Mouse (Mus musculus) 3134 (cell line): ENCODE measurements around the gene Drd1.

Experiments
- DNase-seq: peaks from one replicate; pipeline ENCODE4 v3.0.0-alpha.2; 2011; ENCODE audit warnings: low spot score; ENCODE audit not compliant: insufficient read length; ENCODE audit errors: extremely low read depth

Drd1 gene

GRCm38 (mm10) chr13:54055448-54055861 is at the start of gene Drd1:
Drd1 (minus strand) TSS chr13:54055705.
- peak; percentile 11 for DNase-seq

- no peak for DNase-seq
Measured at GRCm38 (mm10) chr13:54103866-54104265, 48.4 kb upstream of the Drd1 start.

- DNase-seq, result no peak
Measured at GRCm38 (mm10) chr13:54103271-54103670, 47.8 kb upstream of the Drd1 start.

DNA sequence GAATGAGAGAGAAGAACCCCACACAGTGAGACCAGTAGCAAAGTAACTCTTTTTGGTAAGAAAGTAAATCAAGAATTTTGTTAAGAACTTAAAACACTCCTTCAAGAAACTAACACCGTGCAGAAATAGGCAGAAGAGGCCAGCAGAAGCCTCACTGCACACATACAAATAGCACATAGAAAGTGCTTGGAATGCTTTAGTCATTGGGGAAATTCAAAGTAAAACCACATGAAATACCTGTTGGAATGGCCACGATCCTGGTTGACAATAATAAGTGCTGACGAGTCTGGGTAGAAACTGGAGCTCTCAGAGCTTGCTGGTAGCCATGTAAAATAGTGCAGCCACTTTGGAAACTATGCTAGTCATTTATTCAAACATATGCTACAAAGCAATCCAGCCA is 46.6 kb upstream of the Drd1 start:
- DNase-seq, result no peak

DNA sequence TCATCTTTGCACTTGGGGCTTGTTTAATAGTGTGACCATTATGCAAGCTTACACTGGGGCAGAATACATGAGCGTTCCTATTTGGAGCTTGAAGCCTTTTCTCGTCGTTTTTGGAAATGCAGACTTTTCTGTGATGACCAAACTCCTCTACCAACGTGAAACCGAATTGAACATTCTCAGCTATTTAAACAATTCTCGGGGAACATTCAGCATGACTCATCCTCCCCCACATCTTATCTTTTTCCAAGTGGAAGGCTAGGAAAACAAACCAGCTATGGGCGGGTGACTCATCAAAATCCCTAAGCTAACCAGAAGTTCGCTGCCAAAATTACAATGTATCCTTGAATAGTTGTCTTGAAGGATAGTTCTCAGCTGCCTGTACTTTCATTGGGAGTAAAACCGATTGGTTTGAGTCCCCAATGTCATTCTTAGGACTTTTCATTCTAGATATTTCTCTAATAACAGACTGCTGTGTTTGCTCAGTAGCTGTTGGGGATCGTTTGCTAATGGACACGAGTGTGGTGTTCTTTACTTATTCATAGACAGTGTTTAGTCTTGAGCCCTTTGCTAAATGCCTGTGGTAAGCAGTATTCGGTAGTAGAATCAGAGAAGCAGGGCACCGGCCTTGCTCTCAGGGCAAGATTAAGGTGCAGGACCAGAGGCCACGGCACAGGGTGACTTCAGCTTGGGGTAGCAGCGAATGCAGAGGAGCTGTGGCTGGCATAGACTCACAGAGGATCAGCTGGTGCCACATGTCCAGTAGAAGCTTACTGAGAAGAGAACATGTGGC is 45.7 kb upstream of the Drd1 start:
- DNase-seq, result peak; percentile 56

- DNase-seq, result no peak
Measured at GRCm38 (mm10) chr13:54097797-54098196, 42.3 kb upstream of the Drd1 start.

DNA sequence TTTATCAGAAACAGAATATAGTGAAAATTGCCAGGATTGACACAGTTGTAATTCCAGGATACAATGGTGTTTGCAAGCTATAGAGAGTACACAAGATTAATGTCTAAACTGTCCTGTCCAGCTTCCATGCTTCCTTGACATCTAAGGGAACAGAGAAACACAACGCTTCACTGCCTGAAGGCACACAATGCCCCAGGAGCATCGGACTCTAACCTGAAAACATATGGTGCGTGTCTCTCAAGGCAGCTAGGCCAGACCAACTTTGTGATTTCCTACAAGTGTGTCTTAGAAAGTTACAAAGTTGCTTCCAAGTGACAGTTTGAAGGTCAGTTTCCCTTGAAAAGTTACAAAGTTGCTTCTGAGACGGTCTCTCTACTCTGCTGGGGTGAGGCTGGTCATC is 41.7 kb upstream of the Drd1 start:
- no peak for DNase-seq

DNA sequence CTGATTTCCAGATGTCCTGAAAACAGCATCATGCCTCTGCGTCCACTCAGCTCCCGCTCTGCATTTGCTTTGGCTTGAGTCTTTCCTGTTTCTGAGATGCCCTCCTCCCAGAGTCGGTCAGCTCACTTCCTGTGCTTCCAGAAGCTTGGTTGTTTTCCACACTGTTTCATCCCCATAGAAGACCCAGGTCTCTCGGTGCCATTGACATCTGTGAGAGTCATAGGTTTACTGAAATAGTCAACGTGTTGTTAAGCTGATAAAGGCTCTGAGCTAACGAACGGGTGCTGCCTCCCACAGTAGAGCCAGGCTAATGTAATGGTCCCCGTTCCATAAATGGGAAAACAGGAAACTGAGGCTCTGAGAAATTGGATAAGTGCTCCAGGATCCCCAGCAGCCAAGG is 40.2 kb upstream of the Drd1 start:
- no peak for DNase-seq

DNA sequence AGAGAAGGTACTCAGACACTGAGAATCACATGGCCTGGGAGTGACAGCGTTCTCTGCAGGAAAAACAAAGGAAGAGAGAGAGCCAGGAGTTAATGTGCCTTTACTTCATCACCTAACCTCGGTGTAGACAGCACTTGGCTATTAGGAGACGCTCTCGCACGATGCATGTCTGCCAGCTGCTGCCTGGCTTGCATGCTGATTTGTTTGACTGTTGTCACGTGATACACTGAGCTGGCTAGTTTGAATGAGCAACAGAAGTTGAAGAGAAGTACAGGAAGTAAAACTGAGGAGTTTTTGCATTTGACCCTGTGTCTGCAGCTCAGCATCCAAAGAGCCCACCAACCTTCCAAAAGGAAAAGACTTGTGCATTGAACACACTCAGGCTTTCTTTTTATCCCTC is 39.5 kb upstream of the Drd1 start:
- DNase-seq, result no peak

DNA sequence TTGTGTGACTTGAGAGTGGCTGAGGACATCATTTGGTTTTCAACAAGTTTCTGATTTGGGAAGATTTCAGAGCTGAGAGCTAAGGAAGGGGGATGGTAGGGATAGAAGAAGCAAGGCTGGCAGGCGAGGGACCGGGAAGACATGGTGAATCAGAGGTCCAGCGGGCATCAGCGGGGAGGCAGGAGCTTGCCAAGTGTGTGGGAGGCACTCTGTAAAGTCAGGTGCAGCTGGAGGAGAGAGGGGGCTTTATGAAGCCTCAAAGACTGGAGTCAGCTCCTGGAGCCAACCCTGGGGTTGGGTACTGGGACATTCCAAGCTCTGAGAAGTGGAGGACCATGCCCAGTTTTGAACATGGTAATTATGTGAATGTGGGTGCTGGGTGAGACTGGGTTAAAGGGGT is 38.8 kb upstream of the Drd1 start:
- DNase-seq, result no peak

GRCm38 (mm10) chr13:54091719-54092118 is 36.2 kb upstream of the Drd1 start:
- no peak for DNase-seq

- DNase-seq, result no peak
Measured at GRCm38 (mm10) chr13:54085266-54085665, 29.8 kb upstream of the Drd1 start.

- DNase-seq, result no peak
Measured at GRCm38 (mm10) chr13:54084826-54085225, 29.3 kb upstream of the Drd1 start.

DNA sequence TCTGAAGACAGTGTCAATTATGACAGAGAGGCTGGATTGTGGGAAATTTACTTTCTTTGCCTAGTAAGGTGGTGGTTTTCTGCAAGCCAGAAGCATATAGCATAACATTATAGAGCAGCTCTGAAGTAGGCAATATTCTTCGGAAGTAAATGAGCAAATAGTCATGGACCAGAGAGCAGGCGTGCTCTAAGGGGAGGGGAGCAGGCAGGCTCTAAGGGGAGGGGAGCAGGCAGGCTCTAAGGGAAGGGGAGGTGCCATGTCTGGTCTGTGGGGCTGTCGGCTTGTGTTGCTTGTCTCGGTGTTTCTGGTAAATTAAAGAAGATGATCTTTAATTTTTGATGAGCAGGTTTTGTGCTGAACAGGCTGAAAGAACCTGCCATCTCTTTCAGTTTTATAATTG is 28.7 kb upstream of the Drd1 start:
- DNase-seq, result no peak

- no peak for DNase-seq
Measured at GRCm38 (mm10) chr13:54082946-54083345, 27.4 kb upstream of the Drd1 start.

DNA sequence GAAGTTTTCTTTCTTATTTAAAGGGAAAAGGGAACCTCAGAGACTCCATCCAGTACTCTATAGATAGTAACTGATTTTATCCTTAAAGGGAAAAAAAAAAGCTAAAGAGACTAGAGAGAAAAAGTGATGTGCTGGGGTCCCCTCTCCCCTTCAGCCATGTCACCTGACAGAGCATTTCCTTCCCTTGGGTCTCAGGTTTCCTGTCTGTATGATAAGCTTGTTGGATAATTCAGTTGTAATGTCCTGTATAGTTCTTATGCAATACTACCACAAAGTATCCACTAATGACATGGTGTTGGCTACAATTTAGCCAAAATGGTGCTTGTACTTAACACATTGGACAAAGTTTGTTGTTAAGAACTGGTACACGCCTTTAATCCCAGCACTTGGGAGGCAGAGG is 25.3 kb upstream of the Drd1 start:
- DNase-seq, result no peak

- no peak for DNase-seq
Measured at GRCm38 (mm10) chr13:54079782-54080759, 24.6 kb upstream of the Drd1 start.

GRCm38 (mm10) chr13:54077470-54078174 is 22.1 kb upstream of the Drd1 start:
- no peak for DNase-seq

GRCm38 (mm10) chr13:54076762-54077460 is 21.4 kb upstream of the Drd1 start:
- no peak for DNase-seq

DNA sequence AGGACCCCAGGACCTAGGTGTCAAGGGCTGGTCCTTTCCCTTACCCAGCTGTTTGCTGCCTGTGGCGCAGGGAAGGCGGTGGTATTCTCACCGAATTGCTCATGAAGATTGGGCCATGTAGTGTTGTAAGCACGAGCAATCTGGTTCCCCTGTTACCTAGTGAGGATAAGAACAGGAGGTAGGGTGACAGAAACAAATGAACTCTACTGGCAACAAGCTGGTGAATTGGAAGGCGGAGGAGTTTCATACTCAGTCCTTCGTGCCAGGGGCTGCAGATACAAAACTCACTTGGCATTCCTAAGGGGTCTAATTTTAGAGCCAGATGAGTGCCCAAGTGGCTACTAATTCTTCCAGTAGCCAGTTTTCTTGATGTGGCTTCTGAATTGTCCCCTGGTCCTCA is 20.5 kb upstream of the Drd1 start:
- no peak for DNase-seq
